Mouse (Mus musculus) gastrocnemius, adult 2 months (tissue): ENCODE results near the gene Ubtf. TPM values are rescaled to one million over a fixed set of nuclear protein-coding genes. Genes with fewer than 3 reads are reported as not detected.

Experiments used
- DNase-seq: peaks from one replicate; pipeline ENCODE4 v3.0.0; 2022
- H3K27ac ChIP-seq: fragments of 200-600 bp; 2 replicates; pipeline ENCODE4 v1.8.1; 2022; ENCODE audit warnings: mild to moderate bottlenecking
- H3K4me3 ChIP-seq: fragments of 200-600 bp; 2 replicates; pipeline ENCODE4 v1.8.1; 2022; ENCODE audit warnings: mild to moderate bottlenecking, moderate library complexity
- CTCF ChIP-seq: fragments of 200-600 bp; IDR thresholded peaks from 2 replicates; pipeline ENCODE4 v1.8.1; 2022; ENCODE audit warnings: antibody characterized with exemption, mild to moderate bottlenecking, moderate library complexity
- intact Hi-C: fragments of 180-260 bp; cut with DNase I; formaldehyde crosslinking; loops from one replicate; pipeline ENCODE4 v1.15.1; 2025
- total RNA-seq, 2 experiments: library from RNA; stranded (reverse); gene quantifications; 2 replicates each; pipeline ENCODE4 v1.2.3; 2021

Ubtf gene
- total RNA-seq, 2 experiments from 2014 or later: 37.8 to 40.4 TPM

DNA sequence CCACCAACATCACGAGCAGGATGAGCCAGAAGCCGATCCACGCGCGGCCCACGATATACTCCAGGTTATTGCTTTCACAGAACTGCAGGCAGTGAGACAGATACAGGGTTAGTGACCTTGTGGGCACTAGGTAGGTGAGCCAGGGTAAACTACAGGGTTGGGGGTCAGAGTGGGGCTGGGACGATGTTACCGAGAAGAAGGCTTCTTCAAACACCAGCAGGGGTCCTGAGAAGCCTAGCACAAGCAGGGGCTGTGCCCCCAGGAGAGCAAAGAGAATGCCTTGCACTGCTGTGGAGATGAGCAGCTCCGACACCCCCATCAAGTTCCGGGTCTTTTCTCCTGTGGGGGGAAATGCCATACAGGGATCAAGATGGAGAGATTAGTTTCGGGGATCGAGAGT is 36.6 kb upstream of the Ubtf start:
- TF ChIP-seq CTCF: no peak
- no peak overlapping the region for H3K27ac ChIP-seq
- no peak overlapping the region for H3K4me3 ChIP-seq
- intact Hi-C loops: no loop called here
- peak; percentile 3 for DNase-seq

DNA sequence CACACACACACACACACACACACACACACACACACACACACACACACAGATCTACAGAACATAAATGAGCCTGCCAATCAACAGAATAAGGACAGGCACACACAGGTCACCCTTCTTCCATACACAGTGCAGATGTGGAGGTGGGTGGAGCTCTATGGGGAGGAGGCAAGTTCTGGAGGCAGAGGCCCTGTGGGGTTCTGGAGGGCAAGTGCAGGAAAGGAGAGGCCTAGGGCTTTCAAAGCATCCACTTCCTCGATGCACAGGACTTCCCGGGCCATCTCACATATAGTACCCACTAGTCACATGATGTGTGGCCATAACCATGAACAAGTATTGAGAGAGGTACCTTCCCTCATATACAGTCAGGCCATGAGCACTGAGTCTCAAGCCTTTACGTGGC is 36.0 kb upstream of the Ubtf start:
- H3K27ac ChIP-seq: no peak overlapping the region
- no peak overlapping the region for H3K4me3 ChIP-seq
- intact Hi-C loops: no loop called here
- DNase-seq: peak; percentile 2
- no peak for TF ChIP-seq CTCF

DNA sequence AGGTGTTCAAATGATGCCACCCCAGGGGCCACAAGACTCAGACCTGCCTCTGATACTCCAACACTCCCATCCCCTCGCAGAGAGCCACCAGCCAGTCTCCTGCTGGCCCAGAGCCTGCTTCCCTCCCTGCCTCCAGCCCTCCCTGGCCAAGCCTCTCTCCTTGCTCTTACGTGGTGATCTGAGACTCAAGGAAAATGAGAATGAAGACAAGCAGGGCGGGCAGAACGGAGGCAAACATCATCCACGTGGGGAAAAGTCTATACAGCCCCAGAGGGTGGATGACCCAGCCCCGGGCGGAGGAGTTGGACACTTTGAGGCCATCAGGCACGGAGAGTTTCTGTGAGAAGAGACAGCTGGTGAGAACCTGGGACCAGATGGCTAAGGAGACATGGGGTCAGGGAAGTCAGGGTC is 33.5 kb upstream of the Ubtf start:
- TF ChIP-seq CTCF: no peak
- no peak for DNase-seq
- Histone ChIP-seq H3K27ac (no peak overlapping the region), H3K4me3 (no peak overlapping the region)
- intact Hi-C loops: no loop called here

DNA sequence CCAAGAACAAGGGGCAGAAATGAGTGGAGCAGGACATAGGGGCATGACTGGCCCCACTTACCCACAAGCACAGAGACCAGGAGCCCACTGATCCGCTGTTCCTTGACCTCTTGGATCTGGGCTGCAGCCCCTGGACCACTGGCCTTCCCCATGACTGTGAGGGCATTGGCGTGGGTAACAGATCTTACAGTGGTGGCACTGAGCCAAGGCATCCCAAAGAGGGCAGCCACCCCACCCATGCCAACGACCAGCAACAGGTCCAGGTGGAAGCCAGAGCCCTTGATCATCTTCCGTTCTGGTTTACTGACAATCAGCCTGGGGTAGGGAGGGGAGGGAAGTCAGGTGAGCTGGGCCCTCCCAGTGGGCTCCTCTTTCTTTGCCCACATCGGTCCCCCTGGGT is 32.8 kb upstream of the Ubtf start:
- no peak for TF ChIP-seq CTCF
- no peak for DNase-seq
- Histone ChIP-seq H3K4me3 (no peak overlapping the region), H3K27ac (no peak overlapping the region)
- intact Hi-C loops: no loop called here

DNA sequence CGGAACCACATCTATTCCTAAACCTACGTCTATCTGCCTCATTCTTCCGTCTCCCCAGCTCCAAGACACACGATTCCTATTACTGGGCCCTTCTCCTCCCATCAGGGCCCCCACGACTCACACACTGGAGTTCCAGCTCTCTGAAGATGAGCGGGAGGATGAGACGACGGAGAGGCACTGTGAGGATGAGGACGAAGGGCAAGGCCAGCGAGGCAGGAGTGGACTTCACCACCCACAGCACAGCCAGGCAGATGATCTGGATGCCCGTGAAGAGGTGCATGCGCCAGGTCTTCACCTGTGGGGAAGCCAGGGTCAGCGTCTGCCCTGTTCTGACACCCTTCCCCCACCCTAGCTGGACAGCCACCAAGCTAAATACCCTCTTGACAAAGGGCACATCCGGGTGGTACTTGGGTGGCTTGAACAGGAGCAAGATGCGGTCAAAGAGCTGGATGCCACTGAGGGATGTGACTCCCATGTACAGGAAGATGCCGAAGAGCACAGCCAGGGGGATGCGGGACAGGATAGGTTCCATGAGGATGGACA is 31.5 kb upstream of the Ubtf start:
- intact Hi-C loops: no loop called here
- TF ChIP-seq CTCF: no peak
- H3K4me3 ChIP-seq: no peak overlapping the region
- no peak overlapping the region for H3K27ac ChIP-seq
- DNase-seq: no peak

DNA sequence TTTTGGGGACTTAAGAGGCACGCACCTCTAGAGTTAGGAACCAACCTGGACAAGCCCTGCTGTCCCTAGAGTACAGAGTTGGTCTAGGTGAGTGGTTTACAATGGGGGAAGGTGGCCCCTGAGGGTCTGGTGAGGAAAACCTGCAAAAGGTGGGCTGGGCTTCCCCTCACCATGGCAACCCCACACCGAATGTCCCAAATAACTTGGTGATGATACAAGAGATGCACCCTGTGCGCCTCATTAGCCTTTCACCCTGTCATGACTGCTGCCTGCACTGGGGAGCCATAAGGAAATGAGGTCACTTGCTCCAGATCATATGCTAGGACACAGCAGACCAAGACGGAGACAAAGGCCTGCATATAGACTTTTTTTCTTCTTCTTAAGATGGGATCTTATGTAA is 30.9 kb upstream of the Ubtf start:
- Histone ChIP-seq H3K4me3 (no peak overlapping the region), H3K27ac (no peak overlapping the region)
- intact Hi-C loops: no loop called here
- no peak for DNase-seq
- no peak for TF ChIP-seq CTCF

DNA sequence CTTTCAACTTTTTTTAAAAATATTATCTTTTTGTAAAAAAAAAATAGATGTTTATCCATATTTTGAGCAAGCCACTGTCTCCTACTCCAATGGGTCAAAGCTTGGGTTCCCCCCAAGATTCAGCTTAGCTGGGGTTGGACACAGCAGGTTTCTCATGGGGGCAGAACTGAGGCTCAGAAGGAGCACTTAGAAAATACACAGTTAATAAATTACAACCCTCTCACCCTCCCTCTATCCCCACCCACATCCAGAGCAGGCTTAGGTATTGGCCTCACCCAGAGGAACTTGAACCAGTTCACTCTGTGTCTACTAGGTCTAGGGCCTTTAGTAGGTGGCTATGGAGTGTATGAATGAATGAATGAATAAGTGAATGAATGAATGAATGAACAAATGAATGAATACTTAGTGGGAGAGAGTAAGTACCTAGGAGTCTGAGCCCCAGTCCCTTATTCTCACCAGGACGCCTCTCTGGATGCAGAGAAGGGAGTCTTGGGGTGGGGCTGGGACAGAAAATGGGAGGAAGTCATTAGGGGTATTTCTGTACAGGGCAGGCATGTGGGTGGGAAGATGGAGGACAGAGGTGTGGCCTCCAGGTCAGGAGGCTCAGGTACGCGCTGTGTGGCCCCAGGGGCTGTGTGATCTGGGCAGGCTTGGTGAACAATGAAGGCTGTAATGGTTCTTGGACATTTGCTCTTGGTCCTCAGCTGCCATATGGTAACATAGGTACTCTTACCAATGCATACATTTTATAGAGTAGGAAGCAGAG is 29.8 kb upstream of the Ubtf start:
- no peak for TF ChIP-seq CTCF
- Histone ChIP-seq H3K4me3 (no peak overlapping the region), H3K27ac (no peak overlapping the region)
- intact Hi-C loops: no loop called here
- DNase-seq: no peak

DNA sequence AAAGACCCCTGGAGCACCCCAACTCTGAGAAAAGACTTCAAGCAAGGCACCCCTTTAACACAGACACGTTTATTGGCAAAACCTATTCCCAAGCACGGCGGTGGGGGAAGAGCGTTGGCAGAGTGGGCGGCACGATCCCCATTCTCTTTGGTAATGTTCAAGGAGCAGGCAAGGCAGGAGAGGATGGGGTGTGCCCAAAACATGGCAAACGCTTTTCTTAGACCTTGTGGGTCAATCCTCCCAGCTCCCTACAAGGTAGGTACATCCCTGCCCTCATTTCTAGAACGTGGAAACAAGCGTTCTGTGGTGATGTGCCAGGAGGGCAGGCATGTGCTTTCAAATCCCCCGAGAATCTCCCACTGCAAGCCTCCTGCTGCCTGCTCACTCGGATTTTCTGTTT is 29.2 kb upstream of the Ubtf start:
- intact Hi-C loops: no loop called here
- H3K4me3 ChIP-seq: no peak overlapping the region
- H3K27ac ChIP-seq: no peak overlapping the region
- TF ChIP-seq CTCF: no peak
- DNase-seq: no peak

DNA sequence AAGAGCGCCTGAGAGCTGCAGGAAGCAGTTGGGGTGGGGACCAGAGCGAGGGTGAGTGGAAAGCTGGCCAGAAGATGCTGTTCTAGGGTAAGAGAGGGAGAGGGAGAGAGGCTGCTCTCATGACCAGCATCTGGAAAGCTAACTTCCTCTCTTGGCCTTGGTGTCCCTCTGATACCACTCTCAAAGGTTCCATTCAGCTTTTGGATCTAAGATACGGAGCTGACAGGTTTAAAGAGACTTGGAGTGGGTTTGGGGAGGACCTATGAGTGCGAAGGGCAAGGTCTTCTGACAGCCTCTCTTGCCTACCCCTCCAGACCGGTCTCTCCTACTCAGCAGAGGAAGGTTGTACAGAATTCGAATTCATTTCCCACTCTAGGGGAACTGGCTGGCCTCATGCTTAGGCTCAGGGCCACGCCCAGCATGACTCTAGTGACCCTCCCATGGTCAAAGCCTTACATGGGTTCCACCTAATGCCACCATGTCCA is 28.6 kb upstream of the Ubtf start:
- TF ChIP-seq CTCF: no peak

DNA sequence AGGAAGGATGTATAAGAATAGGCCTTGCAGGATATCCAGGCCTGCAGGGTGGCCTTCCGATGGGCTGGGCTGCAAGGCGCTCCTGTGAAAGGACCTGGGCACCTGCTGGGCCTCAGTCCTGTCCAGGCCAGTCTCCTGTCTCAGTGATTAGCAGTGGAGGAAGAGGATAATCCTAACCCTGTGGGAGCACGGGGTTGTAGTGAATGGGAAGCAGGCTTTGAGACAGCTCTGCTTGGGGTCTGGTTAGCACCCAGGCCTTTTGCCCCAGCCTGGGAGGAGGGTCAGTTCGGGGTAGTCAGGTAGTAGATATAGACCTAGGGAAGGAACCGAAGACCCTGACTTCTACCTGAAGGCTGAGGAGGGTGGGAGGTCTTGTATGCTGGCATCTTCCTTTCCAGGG is 28.1 kb upstream of the Ubtf start:
- intact Hi-C loops: no loop called here
- no peak overlapping the region for H3K27ac ChIP-seq
- DNase-seq: no peak
- no peak for TF ChIP-seq CTCF
- no peak overlapping the region for H3K4me3 ChIP-seq

More for the DNA sequence above, 28.6 kb upstream of the Ubtf start:
- DNase-seq: no peak
- no peak overlapping the region for H3K4me3 ChIP-seq
- intact Hi-C loops: no loop called here
- no peak overlapping the region for H3K27ac ChIP-seq

DNA sequence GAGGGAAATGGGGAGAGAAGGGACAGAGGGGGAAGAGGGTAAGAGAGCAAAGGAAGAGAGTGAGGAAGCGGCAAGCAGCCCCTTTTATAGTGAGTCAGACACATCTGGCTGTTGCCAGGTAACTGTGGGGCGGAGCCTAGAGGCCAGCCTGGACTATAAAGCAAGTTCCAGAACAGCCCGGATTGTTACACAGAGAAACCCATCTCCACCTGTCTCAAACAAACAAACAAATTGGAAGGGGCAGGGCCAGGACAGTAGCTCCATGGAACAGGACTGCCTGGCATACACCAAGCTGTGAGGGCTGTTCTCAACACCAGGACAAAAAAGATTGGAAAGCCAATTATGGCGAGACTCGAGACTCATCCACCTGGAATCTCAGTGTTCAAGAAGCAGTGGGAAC is 27.4 kb upstream of the Ubtf start:
- no peak for TF ChIP-seq CTCF
- intact Hi-C loops: no loop called here
- no peak overlapping the region for H3K27ac ChIP-seq
- DNase-seq: no peak
- no peak overlapping the region for H3K4me3 ChIP-seq

DNA sequence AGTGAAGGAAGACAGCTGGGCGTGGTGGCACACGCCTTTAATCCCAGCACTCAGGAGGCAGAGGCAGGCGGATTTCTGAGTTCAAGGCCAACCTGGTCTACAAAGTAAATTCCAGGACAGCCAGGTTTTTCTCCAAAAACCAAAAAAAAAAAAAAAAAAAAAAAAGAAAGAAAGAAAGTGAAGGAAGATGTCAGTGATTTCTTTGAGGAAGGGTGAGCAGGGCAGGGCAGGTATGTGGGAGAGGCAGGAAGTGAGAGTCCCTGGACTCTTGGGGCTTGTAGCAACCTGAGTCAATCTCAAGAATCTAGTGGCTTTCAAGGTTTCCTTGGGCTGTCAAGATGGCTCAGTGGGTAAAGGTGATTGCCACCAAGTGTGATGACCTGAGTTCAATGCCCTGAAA is 24.9 kb upstream of the Ubtf start:
- intact Hi-C loops: no loop called here
- no peak overlapping the region for H3K4me3 ChIP-seq
- DNase-seq: no peak
- no peak overlapping the region for H3K27ac ChIP-seq
- TF ChIP-seq CTCF: no peak

DNA sequence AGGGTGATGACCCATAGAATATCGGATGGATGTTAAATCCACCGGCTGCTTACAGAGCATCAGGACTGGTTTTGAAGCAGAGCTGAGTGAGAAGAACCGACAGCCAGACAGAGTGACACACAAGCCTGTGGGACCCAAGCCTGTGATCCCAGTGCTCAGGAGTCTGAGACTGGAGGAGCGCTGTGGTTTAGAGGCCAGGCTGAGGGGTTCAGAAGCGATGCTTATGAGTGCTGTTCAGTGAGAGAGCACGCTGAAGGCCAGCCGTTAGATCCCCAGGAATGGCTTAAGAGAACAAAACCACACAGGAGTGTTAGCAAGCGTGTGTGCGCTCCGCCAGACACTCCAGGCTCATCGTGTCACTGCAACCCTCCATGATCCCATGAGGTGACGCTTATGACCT is 23.2 kb upstream of the Ubtf start:
- DNase-seq: no peak
- no peak overlapping the region for H3K4me3 ChIP-seq
- intact Hi-C loops: no loop called here
- no peak overlapping the region for H3K27ac ChIP-seq
- TF ChIP-seq CTCF: no peak

DNA sequence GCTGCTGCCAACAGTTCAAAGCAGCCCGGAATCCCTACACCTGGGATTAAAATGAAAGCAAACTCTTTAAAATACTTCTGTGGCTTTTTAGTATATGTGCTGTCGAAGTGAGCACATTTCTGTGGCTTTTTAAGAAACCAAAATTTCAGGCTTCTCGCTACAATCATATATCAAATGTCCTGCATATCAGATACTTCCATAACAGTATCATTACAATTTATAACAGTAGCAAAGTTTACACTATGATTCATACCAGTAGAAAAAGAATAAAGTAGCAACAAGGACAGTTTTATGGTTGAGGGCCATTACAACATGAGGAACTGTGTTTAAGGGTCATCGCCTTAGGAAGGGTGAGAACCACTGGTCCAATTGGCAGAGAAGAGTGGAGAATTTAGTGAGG is 21.6 kb upstream of the Ubtf start:
- no peak overlapping the region for H3K27ac ChIP-seq
- intact Hi-C loops: no loop called here
- TF ChIP-seq CTCF: no peak

More for the DNA sequence above, 21.6 kb upstream of the Ubtf start:
- DNase-seq: no peak
- no peak overlapping the region for H3K4me3 ChIP-seq
